Mouse (Mus musculus) limb, embryonic 15.5 days (tissue): ENCODE results near the gene Hsd17b12. TPM values are rescaled to one million over a fixed set of nuclear protein-coding genes. Genes with fewer than 3 reads are reported as not detected.

Source experiments
- ATAC-seq: fragments of 200-750 bp; cut with Nextera tagmentation; 2 replicates; pipeline ENCODE4 v1.8.0; 2017; ENCODE audit warnings: low read depth, moderate TSS enrichment; ENCODE audit not compliant: insufficient number of reproducible peaks, low FRiP score, low TSS enrichment
- H3K27ac ChIP-seq: fragments of 300-500 bp; sonication (generic); 2 replicates; pipeline ENCODE4 v1.5.1; 2015; ENCODE audit warnings: moderate library complexity, mild to moderate bottlenecking, inconsistent platforms
- H3K27me3 ChIP-seq: fragments of 300-500 bp; sonication (generic); 2 replicates; pipeline ENCODE4 v1.6.1; 2015; ENCODE audit warnings: inconsistent platforms
- H3K36me3 ChIP-seq: fragments of 300-500 bp; sonication (generic); 2 replicates; pipeline ENCODE4 v1.6.1; 2015; ENCODE audit warnings: inconsistent platforms
- H3K4me1 ChIP-seq: fragments of 300-500 bp; sonication (generic); 2 replicates; pipeline ENCODE4 v1.6.1; 2015; ENCODE audit warnings: inconsistent platforms
- H3K4me2 ChIP-seq: fragments of 300-500 bp; sonication (generic); 2 replicates; pipeline ENCODE4 v1.6.1; 2015; ENCODE audit warnings: mild to moderate bottlenecking, inconsistent platforms
- H3K4me3 ChIP-seq: fragments of 300-500 bp; sonication (generic); 2 replicates; pipeline ENCODE4 v1.5.1; 2015; ENCODE audit warnings: mild to moderate bottlenecking, inconsistent platforms
- H3K9ac ChIP-seq: fragments of 300-500 bp; sonication (generic); 2 replicates; pipeline ENCODE4 v1.6.1; 2015; ENCODE audit warnings: inconsistent platforms
- H3K9me3 ChIP-seq: fragments of 300-500 bp; sonication (generic); 2 replicates; pipeline ENCODE4 v1.6.1; 2016; ENCODE audit warnings: inconsistent platforms
- WGBS: fragments of 180-500 bp; shearing (Covaris S2); methylation state at CpG from one replicate; pipeline ENCODE4 v1.1.7; 2015; 5-methylcytosine and 5-hydroxymethylcytosine counted together
- polyA plus RNA-seq: library from polyadenylated mRNA; unstranded; fragments of >200 nt; fragmentation: Nextera tagmentation; extraction: Ambion mirVana; gene quantifications from 2 replicates; pipeline ENCODE4 v1.2.1, GENCODE M21; 2015

Hsd17b12 gene
- polyA plus RNA-seq, 1 experiment from 2014 or later = 134 TPM

DNA sequence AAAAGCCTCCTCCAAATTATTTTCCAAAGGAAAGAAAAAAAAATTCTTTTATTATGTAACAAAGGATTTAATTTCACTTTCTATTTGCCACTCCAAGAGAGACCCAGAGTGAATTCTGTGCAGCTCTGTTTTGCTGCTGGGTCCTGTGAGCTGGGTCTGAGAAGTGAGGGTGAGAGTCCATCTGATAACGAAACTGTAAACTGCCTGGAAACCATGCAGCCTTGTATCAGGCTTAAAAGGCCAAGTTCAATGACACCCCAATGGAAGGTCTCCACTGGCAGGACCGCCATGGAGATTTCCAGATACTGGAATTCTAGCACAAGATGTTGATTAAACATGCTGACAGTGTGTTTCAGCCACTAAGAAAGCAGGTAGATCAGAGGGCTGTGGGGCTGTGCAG, 113.6 kb downstream of the Hsd17b12 start:
- Histone ChIP-seq H3K9me3 (no peaks in the 10 kb centered on the region), H3K27ac (no peak overlapping the region), H3K4me3 (no peak overlapping the region), H3K27me3 (no peaks in the 10 kb centered on the region), H3K4me2 (no peak overlapping the region), H3K9ac (no peak overlapping the region), H3K4me1 (no peaks in the 10 kb centered on the region), H3K36me3 (peaks cover 2% of the 10 kb centered on the region; the same call in 1 of the 2 replicates)
- 88% methylated on average over 2 of the region's 2 CpGs for WGBS
- no peak for ATAC-seq

DNA sequence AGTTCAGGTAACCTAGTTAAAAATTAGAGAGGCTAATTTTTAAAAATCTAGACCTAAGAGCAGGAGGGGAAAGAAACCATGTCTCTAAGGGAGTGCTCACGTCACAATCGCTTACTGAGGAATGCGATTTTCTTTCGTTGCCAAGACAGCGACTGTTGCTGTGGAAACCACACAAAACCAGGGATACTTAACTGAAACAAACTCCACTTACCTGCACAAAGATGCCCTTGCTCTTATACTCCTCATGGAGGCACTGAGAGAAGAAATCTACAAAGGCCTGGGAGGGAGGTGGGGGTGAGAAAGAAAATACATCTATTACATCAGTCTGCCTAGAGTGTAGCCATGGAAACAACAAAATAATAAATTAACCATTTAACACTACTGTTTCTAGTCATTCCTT, 114.1 kb downstream of the Hsd17b12 start:
- Histone ChIP-seq H3K4me2 (no peak overlapping the region), H3K9ac (no peak overlapping the region), H3K27ac (no peak overlapping the region), H3K27me3 (no peaks in the 10 kb centered on the region), H3K4me3 (no peak overlapping the region), H3K9me3 (no peaks in the 10 kb centered on the region), H3K4me1 (no peaks in the 10 kb centered on the region), H3K36me3 (peaks cover 2% of the 10 kb centered on the region; the same call in 1 of the 2 replicates)
- ATAC-seq = no peak
- WGBS = 65% methylated on average over 5 of the region's 5 CpGs

DNA sequence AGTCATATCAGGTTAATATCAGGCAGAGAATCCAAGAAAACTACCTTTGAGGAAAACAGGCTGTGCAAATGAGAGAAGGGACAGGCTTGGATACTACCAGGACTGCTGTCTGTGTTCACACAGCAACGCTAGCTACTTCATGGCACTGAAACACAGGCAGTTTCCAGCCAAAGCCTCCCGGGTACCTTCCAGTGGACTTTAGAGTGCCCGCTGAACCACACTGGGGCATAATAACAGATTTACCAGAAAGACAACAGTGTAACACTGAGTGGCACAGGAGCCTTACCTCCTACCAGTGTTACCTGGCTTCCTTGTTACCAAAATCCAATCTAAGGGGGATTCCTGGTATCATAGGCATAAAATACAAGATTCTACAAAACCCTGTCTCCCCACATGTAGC, 115.3 kb downstream of the Hsd17b12 start:
- Histone ChIP-seq H3K27me3 (no peaks in the 10 kb centered on the region), H3K27ac (no peak overlapping the region), H3K4me3 (no peak overlapping the region), H3K4me2 (no peak overlapping the region), H3K9me3 (no peaks in the 10 kb centered on the region), H3K9ac (no peak overlapping the region), H3K36me3 (peaks cover 2% of the 10 kb centered on the region; the same call in 1 of the 2 replicates), H3K4me1 (no peaks in the 10 kb centered on the region)
- no peak for ATAC-seq
- 90% methylated on average over 3 of the region's 3 CpGs for WGBS

DNA sequence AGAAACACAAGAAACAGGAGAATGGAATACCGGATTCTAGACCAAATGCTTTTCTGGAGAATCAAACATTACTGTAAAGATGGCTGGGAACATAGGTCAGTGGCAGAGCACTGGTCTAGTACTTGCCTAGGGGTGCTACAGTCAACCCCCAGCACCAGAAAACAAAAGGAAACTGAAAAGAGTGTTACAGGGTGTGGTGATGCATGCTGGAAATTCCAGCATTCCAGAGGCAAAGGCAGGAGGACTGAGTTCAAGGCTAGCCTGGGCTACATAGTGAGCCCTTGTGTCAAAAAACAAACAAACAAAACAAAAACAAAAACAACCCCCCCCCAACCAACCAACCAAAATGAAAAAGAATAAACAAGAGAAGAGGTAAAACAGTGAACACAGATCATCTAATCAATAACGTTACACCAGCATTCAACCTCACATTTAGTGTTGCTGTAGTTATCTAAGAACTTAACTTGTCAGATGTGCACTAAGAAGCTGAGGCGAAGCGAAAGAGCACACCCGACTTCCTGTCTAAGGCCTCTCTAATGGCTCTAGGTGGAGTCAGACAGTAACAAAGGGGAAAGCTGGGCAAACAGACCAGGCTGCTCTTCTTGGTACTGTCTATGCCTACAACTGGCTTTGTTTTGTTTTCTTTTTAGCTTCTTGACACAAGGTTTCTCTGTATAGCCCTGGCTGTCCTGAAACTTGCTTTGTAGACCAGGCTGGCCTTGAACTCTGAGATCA, 117.2 kb downstream of the Hsd17b12 start:
- Histone ChIP-seq H3K36me3 (peaks cover 2% of the 10 kb centered on the region; the same call in 1 of the 2 replicates), H3K27ac (no peak overlapping the region), H3K4me2 (no peak overlapping the region), H3K9ac (no peak overlapping the region), H3K4me3 (no peak overlapping the region), H3K27me3 (no peaks in the 10 kb centered on the region), H3K9me3 (no peaks in the 10 kb centered on the region), H3K4me1 (no peaks in the 10 kb centered on the region)
- WGBS = 87% methylated on average over 5 of the region's 5 CpGs
- ATAC-seq = no peak

DNA sequence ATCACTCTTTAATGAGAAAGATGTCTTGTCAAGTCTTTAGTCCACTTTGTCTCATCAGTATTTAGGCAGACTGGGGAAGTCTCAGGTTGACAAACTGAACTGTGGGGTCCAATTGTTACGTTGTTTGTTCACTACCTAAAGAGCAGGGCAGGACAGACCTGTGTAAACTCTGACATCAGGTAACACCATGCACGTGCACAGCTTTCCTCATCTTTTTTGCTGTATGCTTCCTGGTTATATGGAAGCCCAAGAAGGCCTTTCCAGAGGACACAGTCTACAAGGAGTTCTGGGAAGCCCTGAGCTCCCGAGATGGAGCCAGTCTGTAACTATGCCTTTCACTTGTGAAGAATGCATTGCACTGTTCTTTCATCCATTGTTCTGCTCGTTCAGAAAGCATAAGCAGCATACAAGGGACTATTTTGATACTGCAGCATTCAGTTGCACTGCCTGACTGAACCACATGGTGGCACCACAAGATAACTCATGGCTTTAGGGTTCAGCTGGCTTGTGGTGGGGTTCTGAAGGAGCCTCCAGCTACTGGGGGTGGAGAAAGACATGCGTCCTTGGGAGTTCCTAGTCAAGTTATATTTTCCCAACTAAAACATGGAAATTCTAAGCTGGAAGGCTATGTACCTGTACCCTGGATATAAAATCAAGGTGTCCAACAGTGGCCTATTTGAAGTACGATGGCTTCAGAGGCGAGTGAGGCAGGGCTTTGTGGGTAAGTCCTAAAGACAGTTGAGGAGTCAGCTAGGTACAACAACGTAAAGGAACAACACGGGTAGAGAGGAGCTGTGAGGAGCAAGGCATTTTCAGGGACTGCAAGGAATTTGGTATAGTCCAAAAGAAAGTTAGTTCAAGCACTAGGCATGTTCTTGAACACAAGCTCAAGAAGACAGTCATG, 122.1 kb downstream of the Hsd17b12 start:
- H3K4me2 ChIP-seq = no peak overlapping the region
- peaks cover 22% of the 10 kb centered on the region for H3K36me3 ChIP-seq
- no peak overlapping the region for H3K9ac ChIP-seq
- H3K4me1 ChIP-seq = no peaks in the 10 kb centered on the region
- no peaks in the 10 kb centered on the region for H3K27me3 ChIP-seq
- H3K9me3 ChIP-seq = no peaks in the 10 kb centered on the region
- no peak for ATAC-seq
- no peak overlapping the region for H3K27ac ChIP-seq
- 74% methylated on average over 9 of the region's 9 CpGs for WGBS
- H3K4me3 ChIP-seq = no peak overlapping the region

DNA sequence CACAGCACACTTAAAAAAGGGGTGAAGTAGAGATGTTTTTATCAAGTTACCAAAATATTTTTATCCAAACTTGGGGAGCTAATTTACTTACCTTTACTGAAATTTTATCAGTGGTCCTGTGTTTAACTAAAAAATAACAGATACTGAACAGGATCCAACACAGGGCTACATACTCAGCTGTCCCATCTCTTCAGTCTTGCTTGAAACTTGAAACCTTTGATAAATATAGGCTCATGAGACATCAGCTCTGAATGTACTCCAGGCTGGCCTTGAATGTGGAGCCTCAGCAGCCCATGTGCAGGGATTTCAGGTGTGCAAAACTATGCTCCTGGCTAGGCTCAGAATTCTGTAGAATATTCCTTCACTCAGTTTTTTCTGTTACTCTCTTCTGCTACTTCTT, 127.2 kb downstream of the Hsd17b12 start:
- no peak for ATAC-seq
- Histone ChIP-seq H3K9ac (no peak overlapping the region), H3K4me1 (no peaks in the 10 kb centered on the region), H3K27ac (no peak overlapping the region), H3K27me3 (no peaks in the 10 kb centered on the region), H3K36me3 (peaks cover 20% of the 10 kb centered on the region), H3K9me3 (no peaks in the 10 kb centered on the region), H3K4me2 (no peak overlapping the region), H3K4me3 (no peak overlapping the region)

DNA sequence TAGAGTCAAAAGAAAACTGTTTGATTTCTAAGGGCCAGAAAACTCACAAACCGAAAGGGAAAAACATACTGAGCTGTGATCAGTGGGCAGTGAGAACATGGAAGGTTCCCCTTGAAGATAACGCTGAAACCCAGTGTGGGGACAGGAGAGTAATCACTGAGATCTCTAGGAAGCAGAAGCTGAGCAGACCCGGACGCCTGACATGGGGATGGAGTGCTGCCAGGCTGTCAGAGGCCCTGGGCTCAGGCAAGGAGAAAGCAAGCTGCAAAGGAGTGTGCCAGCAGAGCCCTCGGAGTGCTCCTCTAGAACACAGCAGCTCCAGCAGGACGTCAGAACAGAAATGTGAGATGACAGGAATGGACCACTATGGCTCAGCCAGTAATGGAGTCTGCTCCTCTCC, 133.1 kb downstream of the Hsd17b12 start:
- no peaks in the 10 kb centered on the region for H3K27me3 ChIP-seq
- no peaks in the 10 kb centered on the region for H3K36me3 ChIP-seq
- no peak overlapping the region for H3K9ac ChIP-seq
- no peak overlapping the region for H3K27ac ChIP-seq
- ATAC-seq = no peak
- H3K4me1 ChIP-seq = no peaks in the 10 kb centered on the region
- H3K4me3 ChIP-seq = no peak overlapping the region
- no peak overlapping the region for H3K4me2 ChIP-seq
- WGBS = 61% methylated on average over 6 of the region's 6 CpGs
- H3K9me3 ChIP-seq = no peaks in the 10 kb centered on the region

DNA sequence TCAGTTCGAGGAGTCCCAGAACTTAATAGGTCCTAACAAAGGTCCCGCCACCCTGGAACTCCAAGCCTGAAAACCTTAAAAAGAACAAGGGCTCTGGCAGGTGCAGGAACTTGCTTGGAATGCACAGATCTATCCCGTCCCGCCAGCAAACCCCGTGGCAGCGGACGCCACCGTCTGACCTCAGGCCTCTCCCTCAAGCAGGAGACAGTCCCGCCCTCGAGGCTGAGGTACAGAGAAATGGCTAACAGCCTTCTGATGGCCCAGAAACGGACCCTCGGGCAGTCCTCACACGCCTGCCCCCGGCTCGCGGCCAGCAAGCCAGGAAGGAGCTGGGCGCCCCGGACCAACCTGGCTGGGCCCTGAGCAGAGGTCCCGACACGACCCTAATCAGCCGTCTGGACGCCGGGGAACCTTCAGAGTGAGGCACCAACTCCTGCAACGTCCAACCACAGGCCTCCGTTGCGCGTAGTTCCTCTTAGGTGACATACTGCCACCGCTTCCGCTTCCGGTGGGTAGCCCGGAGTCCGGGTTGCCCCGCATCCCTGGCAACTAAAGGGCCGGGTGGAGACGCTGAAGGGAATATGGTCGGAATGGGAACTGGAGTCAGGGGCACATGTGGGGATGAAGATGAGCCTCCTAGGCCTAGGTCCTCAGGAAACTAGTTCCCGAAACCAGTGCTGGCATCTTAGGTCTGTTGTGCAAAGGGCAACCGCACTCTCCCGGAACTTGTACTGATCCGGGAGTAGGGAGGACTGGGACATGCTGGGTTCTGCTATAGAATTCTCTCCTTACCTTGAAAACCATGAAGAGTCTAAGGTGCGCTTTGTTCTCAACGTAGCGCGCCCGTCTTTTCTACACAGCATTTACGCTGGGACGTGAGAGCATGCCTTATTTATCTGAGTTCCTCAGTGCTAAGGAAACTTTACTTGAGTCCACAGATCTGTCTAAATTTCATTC, 147.2 kb downstream of the Hsd17b12 start, which contains the start of gene Alkbh3:
Gene Alkbh3 (minus strand): TSS at position 473 of the 957 bp plus-strand sequence.
- no peaks in the 10 kb centered on the region for H3K27me3 ChIP-seq
- H3K36me3 ChIP-seq = peaks cover 27% of the 10 kb centered on the region
- 4% methylated on average over 47 of the region's 47 CpGs for WGBS
- ATAC-seq = peak; percentile 96
- no peaks in the 10 kb centered on the region for H3K9me3 ChIP-seq
- H3K4me2 ChIP-seq = peak within 1 kb of the TSS; percentile 68
- peak within 1 kb of the TSS; percentile 93 for H3K9ac ChIP-seq
- peak within 1 kb of the TSS; percentile 71 for H3K27ac ChIP-seq
- H3K4me3 ChIP-seq = peak within 1 kb of the TSS; percentile 82
- peaks cover 10% of the 10 kb centered on the region for H3K4me1 ChIP-seq

DNA sequence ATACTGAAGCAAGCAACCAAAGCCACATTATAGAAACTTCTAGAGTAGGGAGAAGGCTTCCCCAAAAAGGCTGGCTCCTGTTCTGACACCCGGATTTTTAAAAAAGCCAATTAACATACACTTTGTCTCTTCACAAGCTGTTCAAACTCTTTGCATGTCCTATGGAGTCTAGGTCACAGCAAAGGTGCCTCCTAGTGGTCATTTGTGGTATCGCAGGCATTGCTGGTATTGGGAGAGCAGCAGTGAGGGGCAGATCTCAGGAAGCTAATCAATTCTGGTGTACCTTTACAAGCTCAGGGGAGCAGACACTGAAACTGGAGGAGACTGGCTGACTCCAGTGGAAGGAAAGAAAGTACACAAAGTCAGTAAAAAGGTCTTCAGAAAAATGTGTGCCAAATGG, 155.4 kb downstream of the Hsd17b12 start:
- Histone ChIP-seq H3K9me3 (no peaks in the 10 kb centered on the region), H3K4me2 (no peak overlapping the region), H3K36me3 (peaks cover 86% of the 10 kb centered on the region), H3K4me3 (no peak overlapping the region), H3K27ac (no peak overlapping the region), H3K27me3 (no peaks in the 10 kb centered on the region), H3K9ac (no peak overlapping the region), H3K4me1 (no peaks in the 10 kb centered on the region)
- 8% methylated on average over 2 of the region's 2 CpGs for WGBS
- no peak for ATAC-seq

DNA sequence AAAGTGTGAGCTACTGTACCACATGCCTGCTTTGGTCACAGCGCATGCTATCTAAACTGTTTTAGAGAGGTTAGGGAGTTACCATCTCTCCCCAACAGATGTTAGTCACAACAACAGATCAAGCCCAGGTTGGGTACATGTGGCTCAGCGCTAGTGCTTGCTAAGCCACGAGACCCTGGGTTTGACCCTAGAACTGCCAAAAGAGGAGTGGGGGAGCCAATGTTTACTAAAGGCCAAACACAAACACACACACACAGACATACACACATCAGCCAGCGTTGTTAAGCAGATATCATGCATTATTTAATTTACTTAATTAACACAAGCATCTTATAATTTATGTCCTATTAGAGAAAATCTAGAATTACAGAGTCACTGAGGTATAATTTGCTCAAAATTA, 155.8 kb downstream of the Hsd17b12 start:
- H3K27ac ChIP-seq = no peak overlapping the region
- H3K4me2 ChIP-seq = no peak overlapping the region
- no peaks in the 10 kb centered on the region for H3K27me3 ChIP-seq
- H3K4me3 ChIP-seq = no peak overlapping the region
- peaks cover 88% of the 10 kb centered on the region for H3K36me3 ChIP-seq
- H3K4me1 ChIP-seq = no peaks in the 10 kb centered on the region
- 80% methylated on average over 4 of the region's 4 CpGs for WGBS
- no peak for ATAC-seq
- H3K9ac ChIP-seq = no peak overlapping the region
- H3K9me3 ChIP-seq = no peaks in the 10 kb centered on the region

DNA sequence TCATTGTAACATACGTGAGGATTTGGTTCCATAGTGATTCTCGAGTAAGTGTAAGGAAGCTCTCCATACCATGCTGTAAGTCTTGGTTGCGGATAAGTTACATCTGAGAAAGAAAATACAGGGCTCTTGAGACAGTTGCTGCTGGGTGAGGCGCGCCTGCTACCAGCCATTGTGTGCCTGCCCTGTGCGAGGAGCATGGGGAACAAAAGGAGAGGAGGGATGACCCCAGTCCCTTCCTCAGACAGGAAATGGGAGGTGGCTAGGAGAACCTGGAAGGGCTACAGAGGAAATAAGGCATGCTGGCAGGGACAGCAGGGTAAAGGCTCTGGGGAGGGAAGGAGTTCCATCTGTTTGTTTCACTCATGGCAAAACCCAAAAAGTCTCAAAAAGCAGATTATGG, 156.4 kb downstream of the Hsd17b12 start:
- H3K4me3 ChIP-seq = no peak overlapping the region
- H3K9me3 ChIP-seq = no peaks in the 10 kb centered on the region
- 82% methylated on average over 6 of the region's 6 CpGs for WGBS
- H3K4me2 ChIP-seq = no peak overlapping the region
- no peak overlapping the region for H3K27ac ChIP-seq
- ATAC-seq = no peak
- H3K27me3 ChIP-seq = no peaks in the 10 kb centered on the region
- no peaks in the 10 kb centered on the region for H3K4me1 ChIP-seq
- H3K9ac ChIP-seq = no peak overlapping the region
- H3K36me3 ChIP-seq = peaks cover 88% of the 10 kb centered on the region
